8 mouse cellular contexts compared by ENCODE assay signal in genomic region chr15:102997939-102998355, GRCm38 (mm10). TPM values are rescaled to one million over a fixed set of nuclear protein-coding genes. Genes with fewer than 3 reads are reported as not detected.
DNase-seq lines count a peak whose midpoint lies in the region; ATAC-seq lines count a peak whose summit lies in the region.

Gene Hoxc6, plus strand, starts transcription at chr15:102998257.

- under 1% methylated on average over 19 of the region's 19 CpGs for WGBS in limb, embryonic 11.5 days
- WGBS in stomach, embryonic 15.5 days: 4% methylated on average over 19 of the region's 19 CpGs

- peak; percentile 39; the same call in 1 of the 2 replicates for ATAC-seq in limb, embryonic 11.5 days (ENCODE audit: insufficient number of reproducible peaks, low FRiP score, low TSS enrichment, low read depth)
- no peak for ATAC-seq in stomach, embryonic 15.5 days (ENCODE audit: insufficient read depth, low FRiP score, low read depth)

- no peaks in the 10 kb centered on the region for H3K9me3 ChIP-seq in limb, embryonic 11.5 days (ENCODE audit: control insufficient read depth, low read length)
- H3K9me3 ChIP-seq in stomach, embryonic 15.5 days: no peaks in the 10 kb centered on the region

- no peaks in the 10 kb centered on the region for H3K36me3 ChIP-seq in limb, embryonic 11.5 days (ENCODE audit: control insufficient read depth, insufficient read depth, low read length)
- no peaks in the 10 kb centered on the region for H3K36me3 ChIP-seq in stomach, embryonic 15.5 days

- DNase-seq in embryo, embryonic 10 days (ENCODE audit: low spot score): peak; percentile 76
- no peak for DNase-seq in embryo, embryonic 9.5 days (ENCODE audit: extremely low spot score)
- DNase-seq in NIH3T3 (ENCODE audit: low read depth): peak; percentile 82
- DNase-seq in forelimb bud, embryonic 11.5 days (ENCODE audit: low read depth, low spot score): peak; percentile 83
- DNase-seq in limb, embryonic 11.5 days (ENCODE audit: low spot score): peak; percentile 74
- no peak for DNase-seq in layer of hippocampus, postnatal 25 days (ENCODE audit: extremely low spot score in 1 of 2, low spot score in 1 of 2)
- no peak for DNase-seq in B cell, adult 2 months

- H3K9ac ChIP-seq in limb, embryonic 11.5 days (ENCODE audit: low read length): peak within 1 kb of the TSS; percentile 61
- H3K9ac ChIP-seq in stomach, embryonic 15.5 days: no peak within 1 kb of the TSS

- H3K4me2 ChIP-seq in limb, embryonic 11.5 days (ENCODE audit: low read depth, severe bottlenecking): peak within 1 kb of the TSS; percentile 78
- H3K4me2 ChIP-seq in stomach, embryonic 15.5 days: peak within 1 kb of the TSS; percentile 86

- peak within 1 kb of the TSS; percentile 90 for H3K27ac ChIP-seq in limb, embryonic 11.5 days (replicated peaks; ENCODE audit: low read depth, low read length)
- H3K27ac ChIP-seq in stomach, embryonic 15.5 days: peak within 1 kb of the TSS; percentile 21; the same call in 1 of the 2 replicates

- peak within 1 kb of the TSS; percentile 41 for H3K4me3 ChIP-seq in limb, embryonic 11.5 days (ENCODE audit: low read depth, low read length)
- H3K4me3 ChIP-seq in stomach, embryonic 15.5 days (replicated peaks): peak within 1 kb of the TSS; percentile 44

- peaks cover 59% of the 10 kb centered on the region for H3K27me3 ChIP-seq in limb, embryonic 11.5 days (ENCODE audit: control insufficient read depth, insufficient read depth, low read length)
- H3K27me3 ChIP-seq in stomach, embryonic 15.5 days (replicated peaks): peaks cover 89% of the 10 kb centered on the region

- peaks cover 67% of the 10 kb centered on the region for H3K4me1 ChIP-seq in limb, embryonic 11.5 days (ENCODE audit: control insufficient read depth, insufficient read depth, low read length)
- H3K4me1 ChIP-seq in stomach, embryonic 15.5 days: peaks cover 15% of the 10 kb centered on the region

RNA-seq across cellular contexts. Expression of gene Hoxc6, which starts in this region (rescaled TPM):
- 9.5 and 10.9 TPM in 2 replicates for polyA plus RNA-seq in limb, embryonic 11.5 days (2014; fragmentation: Nextera tagmentation; extraction: Ambion mirVana)
- 2.6 and 4.7 TPM in 2 replicates for polyA plus RNA-seq in stomach, embryonic 15.5 days (2015; fragmentation: Nextera tagmentation; extraction: Ambion mirVana)
- total RNA-seq in layer of hippocampus, postnatal 25 days (2021): not detected

Comparison
In these comparisons a context has a peak if more than half of its experiments do, and no peak if none do; other contexts are left out.
1. DNase-seq: peak in embryo, embryonic 10 days (single experiment), NIH3T3 (single experiment), forelimb bud, embryonic 11.5 days (single experiment) and limb, embryonic 11.5 days (single experiment); none in embryo, embryonic 9.5 days (single experiment), layer of hippocampus, postnatal 25 days (0 of 2) and B cell, adult 2 months (0 of 2).